ENCODE assay signal across 8 mouse cellular contexts in the genomic region with DNA sequence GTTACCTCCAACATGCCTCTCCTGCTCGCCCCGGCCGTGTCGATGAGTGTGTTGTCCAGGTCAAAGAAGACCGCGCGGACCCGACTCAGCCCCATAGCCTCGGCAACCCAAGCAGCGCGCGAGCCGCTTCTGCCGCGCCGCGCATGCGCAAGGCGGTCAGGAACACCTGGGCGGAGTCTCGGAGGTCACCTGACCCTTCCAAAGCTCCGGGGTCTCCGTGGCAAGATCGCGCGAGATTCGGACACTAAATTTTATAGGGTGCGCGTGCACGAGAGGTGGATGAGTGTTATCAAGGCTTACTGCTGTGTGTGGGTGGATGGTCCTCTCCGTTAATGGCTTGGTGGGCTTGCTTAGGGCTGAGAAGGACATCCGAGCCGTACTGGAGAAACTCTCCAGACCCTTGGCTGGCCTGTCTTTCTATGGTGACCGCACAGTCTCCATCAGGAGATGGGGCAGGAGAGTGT. TPM values are rescaled to one million over a fixed set of nuclear protein-coding genes. Genes with fewer than 3 reads are reported as not detected.
DNase-seq lines count a peak whose midpoint lies in the region; ATAC-seq lines count a peak whose summit lies in the region.

A gene (minus strand): TSS at position 151 of the 464 bp plus-strand sequence.
A gene (minus strand): TSS at position 167 of the 464 bp plus-strand sequence.

- DNase-seq in Muller cell, postnatal 12 days (ENCODE audit: inconsistent ontology term): peak; percentile 94
- peak; percentile 96 for DNase-seq in cerebellum, adult 9-11 months
- DNase-seq in frontal cortex, adult 2 months (ENCODE audit: extremely low spot score in 1 of 2, low spot score in 1 of 2): peak; percentile 87 to 93
- DNase-seq in hindbrain, embryonic 11.5 days (ENCODE audit: low spot score): peak; percentile 96
- DNase-seq in layer of hippocampus, postnatal 10 days (ENCODE audit: low spot score in 2 of 2): peak; percentile 92 to 93
- DNase-seq in lung, postnatal 10 days: peak; percentile 97
- peak; percentile 92 for DNase-seq in ovary, postnatal 36 days (ENCODE audit: low spot score)
- DNase-seq in thymus, postnatal 25 days: peak; percentile 93

- H3K36me3 ChIP-seq in hindbrain, embryonic 11.5 days (ENCODE audit: control insufficient read depth, insufficient read depth, low read length): no peaks in the 10 kb centered on the region

- H3K4me3 ChIP-seq in hindbrain, embryonic 11.5 days (ENCODE audit: low read depth, low read length): peak within 1 kb of the TSS; percentile 85

- H3K9ac ChIP-seq in hindbrain, embryonic 11.5 days (ENCODE audit: low read depth, low read length): peak within 1 kb of the TSS; percentile 98

- H3K9me3 ChIP-seq in hindbrain, embryonic 11.5 days (ENCODE audit: control insufficient read depth, low read length): no peaks in the 10 kb centered on the region

- H3K4me2 ChIP-seq in hindbrain, embryonic 11.5 days (replicated peaks; ENCODE audit: low read depth, low read length): peak within 1 kb of the TSS; percentile 76

- ATAC-seq in hindbrain, embryonic 11.5 days (ENCODE audit: low FRiP score): peak; percentile 96

- H3K27ac ChIP-seq in hindbrain, embryonic 11.5 days (ENCODE audit: low read depth, low read length): no peak within 1 kb of the TSS; the same call in none of the 2 replicates

- H3K27me3 ChIP-seq in hindbrain, embryonic 11.5 days (ENCODE audit: control insufficient read depth, insufficient read depth, low read length): no peaks in the 10 kb centered on the region

- under 1% methylated on average over 29 of the region's 34 CpGs for WGBS in hindbrain, embryonic 11.5 days

- 0 out of 2 replicates have a peak, but pooled peaks cover 4% of the 10 kb centered on the region for H3K4me1 ChIP-seq in hindbrain, embryonic 11.5 days (replicated peaks; ENCODE audit: control insufficient read depth, insufficient read depth, low read length)

RNA-seq across cellular contexts. Expression of the first gene that starts in this region (rescaled TPM):
- polyA plus RNA-seq in frontal cortex, adult 2 months (2012; rRNA removed): 6.2 and 7.2 TPM in 2 replicates
- polyA plus RNA-seq in hindbrain, embryonic 11.5 days (2014; fragmentation: Nextera tagmentation; extraction: Ambion mirVana): 10.7 and 10.9 TPM in 2 replicates
- total RNA-seq in layer of hippocampus, postnatal 10 days (2021): 10 to 100 TPM; 10.6 to 11.0 TPM

RNA-seq across cellular contexts. Expression of the second gene that starts in this region (rescaled TPM):
- 17.4 and 20.5 TPM in 2 replicates for polyA plus RNA-seq in frontal cortex, adult 2 months (2012; rRNA removed)
- 41.8 and 42.4 TPM in 2 replicates for polyA plus RNA-seq in hindbrain, embryonic 11.5 days (2014; fragmentation: Nextera tagmentation; extraction: Ambion mirVana)
- total RNA-seq in layer of hippocampus, postnatal 10 days (2021): 10 to 100 TPM; 17.2 to 17.3 TPM
